Mouse (Mus musculus) E14TG2a.4 (cell line): Measurements from ENCODE around the gene Ube2g1.

Experiments
- CTCF ChIP-seq: conservative IDR thresholded peaks from 2 replicates; pipeline ENCODE4 v1.5.1; 2014; ENCODE audit warnings: low read length
- NANOG ChIP-seq: IDR thresholded peaks from 2 replicates; pipeline ENCODE4 v1.6.1; 2014; ENCODE audit warnings: borderline replicate concordance, low read length, mixed read lengths
- POU5F1 ChIP-seq: IDR thresholded peaks from 2 replicates; pipeline ENCODE4 v1.6.1; 2014; ENCODE audit warnings: low read length, borderline replicate concordance

GRCm38 (mm10) chr11:72587537-72588233, 19.4 kb upstream of the Ube2g1 start:
- no peak for TF ChIP-seq CTCF
- TF ChIP-seq POU5F1, result no peak
- TF ChIP-seq NANOG, result no peak
